Mouse (Mus musculus): ENCODE measurements around the gene Pitpna. TPM values are rescaled to one million over a fixed set of nuclear protein-coding genes. Genes with fewer than 3 reads are reported as not detected.

Pitpna gene
- polyA plus RNA-seq, 1 experiment from 2014 or later: 124 TPM

- 48% methylated on average over 13 of the region's 13 CpGs for WGBS
- H3K4me2 ChIP-seq: peak overlapping the region; percentile 90
- ATAC-seq (ENCODE audit: low FRiP score, low read depth): peak; percentile 3; the same call in 1 of the 2 replicates
- H3K4me3 ChIP-seq: peak overlapping the region; percentile 59
- H3K36me3 ChIP-seq: no peaks in the 10 kb centered on the region
- H3K27ac ChIP-seq (replicated peaks): 0 out of 2 replicates have a peak overlapping the region, but pooled peaks have one; percentile 60
- H3K9ac ChIP-seq: peak overlapping the region; percentile 66; the same call in 1 of the 2 replicates
- H3K9me3 ChIP-seq: no peaks in the 10 kb centered on the region
- H3K4me1 ChIP-seq (replicated peaks): peaks cover 63% of the 10 kb centered on the region
- peaks cover 24% of the 10 kb centered on the region for H3K27me3 ChIP-seq
Observed at GRCm38 (mm10) chr11:75650958-75651425, 63.1 kb downstream of the Pitpna start.

DNA sequence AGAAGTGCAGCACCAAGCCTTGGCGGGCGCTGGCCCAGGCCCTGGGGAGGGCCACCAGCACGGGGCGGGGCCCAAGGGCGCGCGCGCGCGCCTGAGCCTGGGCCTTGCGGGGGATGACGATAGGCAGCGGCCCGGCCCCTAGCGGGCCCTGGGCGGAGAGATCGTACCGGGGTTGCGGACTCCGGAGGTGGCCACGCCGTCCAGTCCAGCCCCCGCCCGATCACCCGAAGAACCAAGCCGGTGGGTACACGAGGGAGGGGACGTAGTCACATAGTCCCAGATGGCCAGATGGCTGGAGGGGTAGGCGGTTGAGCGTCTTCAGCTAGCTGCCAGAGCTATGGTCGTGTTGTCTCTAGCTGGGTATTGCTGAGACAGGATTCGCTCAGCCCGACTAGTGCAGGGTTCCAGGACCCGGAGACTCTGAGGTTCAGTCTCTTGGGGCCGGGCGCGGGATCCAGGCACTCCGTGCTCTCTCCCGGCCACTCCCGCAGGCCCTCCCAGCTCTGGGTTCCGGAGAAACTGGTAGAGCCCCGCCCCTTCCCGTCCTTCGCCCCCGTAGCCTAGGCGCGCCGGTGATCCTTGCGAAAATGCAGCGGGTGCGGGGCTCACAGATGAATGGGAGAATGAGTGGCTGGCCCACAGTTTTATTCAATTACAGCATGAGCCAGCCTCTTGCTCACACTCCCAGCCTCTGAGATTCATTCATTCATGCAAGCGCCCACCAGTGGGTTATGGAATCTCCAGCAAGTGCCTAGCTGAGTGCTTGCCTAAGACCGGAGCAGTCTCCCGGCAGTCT lies 63.7 kb downstream of the Pitpna start:
- Histone ChIP-seq H3K36me3 (no peaks in the 10 kb centered on the region), H3K4me2 (peak overlapping the region; percentile 90), H3K9me3 (no peaks in the 10 kb centered on the region), H3K9ac (peak overlapping the region; percentile 66), H3K27me3 (peaks cover 24% of the 10 kb centered on the region), H3K27ac (replicated peaks) (peak overlapping the region; percentile 60), H3K4me3 (peak overlapping the region; percentile 59), H3K4me1 (replicated peaks) (peaks cover 70% of the 10 kb centered on the region)
- WGBS: under 1% methylated on average over 54 of the region's 54 CpGs
- peak; percentile 46 for ATAC-seq (ENCODE audit: low FRiP score, low read depth)

GRCm38 (mm10) chr11:75652222-75652941 lies 64.5 kb downstream of the Pitpna start:
- 22% methylated on average over 20 of the region's 20 CpGs for WGBS
- peaks cover 64% of the 10 kb centered on the region for H3K4me1 ChIP-seq (replicated peaks)
- ATAC-seq (ENCODE audit: low FRiP score, low read depth): no peak
- H3K9me3 ChIP-seq: no peaks in the 10 kb centered on the region
- peak overlapping the region; percentile 59 for H3K4me3 ChIP-seq
- no peak overlapping the region for H3K9ac ChIP-seq
- peak overlapping the region; percentile 90 for H3K4me2 ChIP-seq
- H3K27me3 ChIP-seq: peaks cover 24% of the 10 kb centered on the region
- H3K27ac ChIP-seq (replicated peaks): peak overlapping the region; percentile 60; the same call in 1 of the 2 replicates
- H3K36me3 ChIP-seq: no peaks in the 10 kb centered on the region

- 30% methylated on average over 14 of the region's 14 CpGs for WGBS
- Histone ChIP-seq H3K9me3 (no peaks in the 10 kb centered on the region), H3K27ac (replicated peaks) (no peak overlapping the region), H3K4me3 (peak overlapping the region; percentile 59; the same call in 1 of the 2 replicates), H3K4me1 (replicated peaks) (peaks cover 57% of the 10 kb centered on the region), H3K36me3 (no peaks in the 10 kb centered on the region), H3K4me2 (peak overlapping the region; percentile 94), H3K27me3 (peaks cover 24% of the 10 kb centered on the region), H3K9ac (no peak overlapping the region)
- ATAC-seq (ENCODE audit: low FRiP score, low read depth): no peak
Observed at GRCm38 (mm10) chr11:75652942-75653684, 65.2 kb downstream of the Pitpna start.

DNA sequence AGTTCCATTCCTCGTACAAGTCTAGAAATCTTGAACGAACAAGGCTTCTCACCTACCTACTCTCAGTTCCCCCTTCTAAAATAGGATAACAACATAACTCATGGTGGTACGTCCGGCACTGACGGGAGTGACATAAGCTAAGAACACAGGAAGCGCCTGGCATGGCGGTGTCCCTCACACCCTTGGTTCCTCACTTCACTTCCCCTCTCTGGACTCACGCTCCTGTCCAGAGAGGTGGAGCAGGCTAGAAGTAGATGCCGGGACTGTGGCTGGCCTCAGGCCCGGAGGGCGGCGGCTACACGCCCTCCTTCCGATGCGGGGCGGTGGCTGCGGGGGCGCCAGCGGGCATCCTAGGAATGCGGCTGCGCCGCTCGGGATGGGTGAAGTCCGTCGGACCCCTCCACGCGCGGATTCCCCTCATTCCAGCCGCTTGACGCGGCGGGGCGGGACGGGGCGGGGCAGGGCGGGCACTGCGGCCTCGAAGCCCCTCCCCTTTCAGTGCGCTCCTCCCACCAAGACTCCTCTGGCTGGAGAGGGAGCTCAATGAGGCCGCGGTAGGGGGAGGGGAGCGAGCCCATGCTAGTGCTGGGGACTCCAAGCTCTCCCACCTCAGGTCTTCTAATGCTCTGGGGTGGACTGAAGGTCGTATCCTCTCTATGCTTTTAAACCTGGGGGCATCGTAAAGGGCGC lies 66.0 kb downstream of the Pitpna start:
- no peak overlapping the region; the same call in 1 of the 2 replicates for H3K27ac ChIP-seq (replicated peaks)
- WGBS: under 1% methylated on average over 40 of the region's 45 CpGs
- no peaks in the 10 kb centered on the region for H3K9me3 ChIP-seq

DNA sequence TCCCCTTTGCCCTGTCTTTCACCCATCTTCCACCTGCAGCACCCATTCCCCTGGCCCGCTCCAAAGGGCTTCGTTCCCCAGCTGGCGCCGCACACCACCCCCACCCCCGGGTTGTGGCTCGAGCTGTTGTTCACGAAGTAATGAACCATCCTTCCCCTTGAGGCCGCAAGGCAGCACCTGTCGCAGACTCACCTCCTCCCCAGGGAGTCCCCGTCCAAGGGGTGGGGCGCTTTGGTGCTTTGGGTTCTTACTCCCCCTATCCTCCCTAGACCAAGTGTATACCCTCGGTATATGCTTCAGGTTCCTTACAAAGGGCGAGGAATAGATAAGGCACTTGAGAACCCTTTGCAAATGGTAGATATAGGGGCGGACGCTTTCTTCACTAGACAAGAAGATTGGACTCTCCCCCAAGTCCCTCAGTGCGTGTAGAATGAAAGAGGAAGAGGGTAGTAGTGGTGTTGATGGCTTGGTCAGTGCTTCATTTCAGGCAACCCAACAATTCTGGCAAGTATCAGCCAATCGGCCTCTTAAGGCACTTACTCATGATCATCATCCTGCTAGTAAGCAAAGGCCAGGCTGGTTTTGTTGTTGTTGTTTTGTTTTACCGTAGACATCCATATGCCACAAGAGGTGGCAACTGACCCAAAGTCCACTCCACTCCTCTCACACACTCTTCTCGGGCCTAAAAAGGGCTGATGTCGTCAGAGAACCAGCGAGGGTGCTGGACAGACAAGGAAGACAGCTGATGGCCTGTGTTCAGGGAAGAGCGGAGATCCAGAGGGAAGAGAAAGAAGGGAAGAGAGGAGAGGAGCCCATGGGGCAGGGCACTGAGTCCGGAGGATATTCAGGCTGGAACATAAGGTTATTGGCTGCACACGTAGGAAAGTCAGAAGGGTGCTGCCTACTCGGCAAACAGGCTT lies 66.8 kb downstream of the Pitpna start:
- Histone ChIP-seq H3K4me2 (peak overlapping the region; percentile 99), H3K4me1 (replicated peaks) (peaks cover 52% of the 10 kb centered on the region)

More for the DNA sequence above, 66.0 kb downstream of the Pitpna start:
- Histone ChIP-seq H3K27me3 (peaks cover 24% of the 10 kb centered on the region), H3K4me3 (peak overlapping the region; percentile 47), H3K4me2 (peak overlapping the region; percentile 94), H3K9ac (peak overlapping the region; percentile 53), H3K36me3 (no peaks in the 10 kb centered on the region), H3K4me1 (replicated peaks) (peaks cover 52% of the 10 kb centered on the region)
- 0 out of 2 replicates have a peak, but pooled peaks have one; percentile 39 for ATAC-seq (ENCODE audit: low FRiP score, low read depth)

GRCm38 (mm10) chr11:75655621-75656545 lies 68.0 kb downstream of the Pitpna start:
- Histone ChIP-seq H3K27me3 (peaks cover 24% of the 10 kb centered on the region), H3K9me3 (no peaks in the 10 kb centered on the region), H3K4me3 (peak overlapping the region; percentile 65), H3K4me2 (peak overlapping the region; percentile 99), H3K27ac (replicated peaks) (0 out of 2 replicates have a peak overlapping the region, but pooled peaks have one; percentile 35), H3K9ac (peak overlapping the region; percentile 56), H3K4me1 (replicated peaks) (peaks cover 52% of the 10 kb centered on the region), H3K36me3 (no peaks in the 10 kb centered on the region)
- WGBS: 1% methylated on average over 78 of the region's 78 CpGs
- ATAC-seq (ENCODE audit: low FRiP score, low read depth): peak; percentile 36; the same call in 1 of the 2 replicates

More for the DNA sequence above, 66.8 kb downstream of the Pitpna start:
- Histone ChIP-seq H3K27me3 (peaks cover 24% of the 10 kb centered on the region), H3K4me3 (peak overlapping the region; percentile 65), H3K27ac (replicated peaks) (no peak overlapping the region), H3K36me3 (no peaks in the 10 kb centered on the region), H3K9me3 (no peaks in the 10 kb centered on the region), H3K9ac (peak overlapping the region; percentile 53; the same call in 1 of the 2 replicates)
- 42% methylated on average over 25 of the region's 25 CpGs for WGBS
- ATAC-seq (ENCODE audit: low FRiP score, low read depth): 0 out of 2 replicates have a peak, but pooled peaks have one; percentile 3

DNA sequence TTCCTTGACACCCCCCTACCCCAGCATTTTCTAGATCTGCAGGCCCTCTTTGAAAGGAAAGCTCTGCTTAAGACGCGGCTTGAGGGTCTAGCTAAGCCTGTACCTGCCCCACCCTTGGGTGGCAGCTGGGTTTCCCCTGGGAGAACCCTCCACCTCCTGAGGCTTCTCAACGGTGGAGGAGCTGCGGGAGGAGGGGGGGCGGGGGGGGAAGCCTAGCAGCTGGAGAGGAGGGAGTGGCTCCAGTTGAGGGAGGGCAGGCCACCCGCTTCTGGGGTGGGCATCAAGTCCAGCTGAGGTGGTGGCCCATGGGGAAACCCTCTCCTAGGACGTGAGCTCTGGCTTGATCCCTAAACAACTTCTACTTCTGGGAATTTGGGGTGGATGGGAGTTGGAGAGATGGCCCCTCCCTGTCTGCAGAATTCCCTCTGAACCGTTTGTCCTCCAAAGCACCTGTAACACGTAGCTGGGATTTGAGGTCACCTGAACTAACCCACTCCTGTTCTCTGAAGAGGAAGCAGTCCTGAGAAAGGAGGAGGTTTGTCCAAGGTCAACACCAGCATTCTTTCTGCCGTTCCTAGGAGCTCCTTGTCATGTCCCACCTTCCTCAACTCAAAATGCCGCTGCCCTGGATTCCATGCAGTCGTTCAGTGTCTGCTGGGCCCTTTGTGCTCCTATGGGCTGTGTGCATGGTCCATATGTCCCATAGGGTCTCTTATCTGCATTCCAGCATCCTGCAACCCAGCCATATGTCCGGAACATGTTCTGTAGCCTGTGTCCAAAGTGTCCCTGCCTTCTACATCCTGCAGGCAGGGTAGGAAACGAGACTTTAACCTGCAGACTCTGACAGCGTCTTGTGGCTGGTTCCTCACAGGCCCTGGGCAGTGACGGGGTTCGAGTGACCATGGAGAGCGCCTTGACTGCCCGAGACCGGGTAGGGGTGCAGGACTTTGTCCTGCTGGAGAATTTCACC lies 69.0 kb downstream of the Pitpna start:
- Histone ChIP-seq H3K9ac (peak overlapping the region; percentile 56), H3K4me1 (replicated peaks) (peaks cover 44% of the 10 kb centered on the region), H3K4me2 (peak overlapping the region; percentile 99), H3K36me3 (no peaks in the 10 kb centered on the region), H3K27me3 (peaks cover 24% of the 10 kb centered on the region), H3K9me3 (no peaks in the 10 kb centered on the region), H3K27ac (replicated peaks) (no peak overlapping the region), H3K4me3 (peak overlapping the region; percentile 65)
- ATAC-seq (ENCODE audit: low FRiP score, low read depth): no peak
- 65% methylated on average over 20 of the region's 20 CpGs for WGBS

DNA sequence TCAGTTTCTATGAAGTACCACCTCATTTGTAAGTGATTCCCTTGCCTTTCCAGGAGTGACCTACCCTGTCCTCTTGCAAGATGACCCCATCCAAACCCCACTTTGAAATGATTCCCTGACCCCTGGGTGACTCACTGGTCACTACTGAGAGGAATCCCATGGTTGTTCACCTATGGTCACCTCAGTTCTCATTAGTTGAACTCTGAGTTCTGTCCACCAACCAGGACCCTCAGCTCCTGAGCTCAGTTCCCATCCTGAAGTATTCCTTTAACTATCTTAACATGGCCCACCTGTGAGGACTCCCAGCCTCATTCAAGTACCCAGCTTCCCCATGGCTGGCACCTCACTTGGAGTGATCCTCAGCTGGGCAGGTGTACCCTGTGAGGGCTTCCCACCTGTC lies 69.9 kb downstream of the Pitpna start:
- Histone ChIP-seq H3K36me3 (no peaks in the 10 kb centered on the region), H3K4me3 (no peak overlapping the region), H3K9me3 (no peaks in the 10 kb centered on the region), H3K27me3 (peaks cover 24% of the 10 kb centered on the region), H3K4me2 (no peak overlapping the region), H3K27ac (replicated peaks) (no peak overlapping the region), H3K9ac (no peak overlapping the region), H3K4me1 (replicated peaks) (peaks cover 35% of the 10 kb centered on the region)
- ATAC-seq (ENCODE audit: low FRiP score, low read depth): no peak

All from hindbrain, embryonic 15.5 days (tissue).